Mouse (Mus musculus) hindbrain, embryonic 14.5 days (tissue): ENCODE measurements around the gene Efemp1. TPM values are rescaled to one million over a fixed set of nuclear protein-coding genes. Genes with fewer than 3 reads are reported as not detected.

Experiments
- ATAC-seq: fragments of 200-750 bp; cut with Nextera tagmentation; 2 replicates; pipeline ENCODE4 v1.8.0; 2017; ENCODE audit warnings: moderate number of reproducible peaks, mild to moderate bottlenecking, moderate TSS enrichment, moderate library complexity; ENCODE audit not compliant: low FRiP score
- DNase-seq: peaks from one replicate; pipeline ENCODE4 v3.0.0-alpha.2; 2015; ENCODE audit warnings: low spot score
- H3K27ac ChIP-seq: fragments of 300-500 bp; sonication (generic); 2 replicates; pipeline ENCODE4 v1.5.1; 2014; ENCODE audit warnings: mild to moderate bottlenecking, moderate library complexity
- H3K27me3 ChIP-seq: fragments of 300-500 bp; sonication (generic); 2 replicates; pipeline ENCODE4 v1.6.1; 2014; ENCODE audit warnings: mild to moderate bottlenecking, low read length, mixed read lengths; ENCODE audit not compliant: control insufficient read depth, insufficient read depth
- H3K36me3 ChIP-seq: fragments of 300-500 bp; sonication (generic); replicated peaks from 2 replicates; pipeline ENCODE4 v1.6.1; 2014; ENCODE audit not compliant: control insufficient read depth, insufficient read depth
- H3K4me1 ChIP-seq: fragments of 300-500 bp; sonication (generic); replicated peaks from 2 replicates; pipeline ENCODE4 v1.6.1; 2014; ENCODE audit warnings: antibody characterized with exemption, low read length, mixed read lengths; ENCODE audit not compliant: control insufficient read depth, insufficient read depth
- H3K4me2 ChIP-seq: fragments of 300-500 bp; sonication (generic); replicated peaks from 2 replicates; pipeline ENCODE4 v1.6.1; 2014; ENCODE audit warnings: mild to moderate bottlenecking, moderate library complexity
- H3K4me3 ChIP-seq: fragments of 300-500 bp; sonication (generic); replicated peaks from 2 replicates; pipeline ENCODE4 v1.5.1; 2014; ENCODE audit warnings: mild to moderate bottlenecking, low read length
- H3K9ac ChIP-seq: fragments of 300-500 bp; sonication (generic); 2 replicates; pipeline ENCODE4 v1.6.1; 2014
- H3K9me3 ChIP-seq: fragments of 300-500 bp; sonication (generic); 2 replicates; pipeline ENCODE4 v1.6.1; 2016; ENCODE audit warnings: low read length; ENCODE audit not compliant: control insufficient read depth
- WGBS: fragments of 180-500 bp; shearing (Covaris S2); extraction: QIAGEN DNeasy Blood & Tissue Kit; methylation state at CpG from one replicate; pipeline ENCODE4 v1.1.7; 2014; 5-methylcytosine and 5-hydroxymethylcytosine counted together
- polyA plus RNA-seq: library from polyadenylated mRNA; unstranded; fragments of >200 nt; fragmentation: Nextera tagmentation; extraction: Ambion mirVana; gene quantifications from 2 replicates; pipeline ENCODE4 v1.2.1, GENCODE M21; 2014

Gene Efemp1
- polyA plus RNA-seq, 1 experiment from 2014 or later: 2.2 TPM

DNA sequence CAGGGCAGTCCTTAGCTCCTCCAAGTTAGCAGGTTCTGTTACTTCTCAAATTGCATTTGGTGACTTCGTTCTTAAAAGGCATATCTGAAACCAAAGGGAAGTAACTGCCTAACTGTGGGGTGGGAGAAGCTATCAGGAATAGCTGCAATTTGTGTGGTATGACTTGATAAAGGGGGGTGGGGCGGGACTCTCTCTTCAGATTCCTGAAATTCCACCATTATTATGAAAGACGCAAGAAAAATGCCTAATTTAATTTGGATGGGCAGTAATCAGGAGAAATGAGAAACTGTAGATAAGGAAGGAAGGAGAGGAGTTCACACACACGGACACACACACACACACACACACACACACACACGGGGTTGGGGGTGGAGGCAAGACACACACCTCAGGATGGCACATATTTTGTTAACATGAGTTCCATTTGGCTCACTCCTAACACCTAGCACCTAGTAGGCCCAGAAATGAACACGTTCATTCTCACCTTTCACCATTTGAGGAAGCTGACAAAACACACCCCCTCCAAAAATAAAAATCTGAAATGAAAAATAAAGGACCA is 564 bp upstream of the Efemp1 start:
- WGBS: 37% methylated on average over 6 of the region's 6 CpGs
- Histone ChIP-seq H3K27me3 (peaks cover 30% of the 10 kb centered on the region), H3K36me3 (no peaks in the 10 kb centered on the region), H3K9me3 (no peaks in the 10 kb centered on the region), H3K4me2 (peak overlapping the region; percentile 76), H3K9ac (no peak overlapping the region), H3K4me1 (no peaks in the 10 kb centered on the region), H3K27ac (no peak overlapping the region), H3K4me3 (peak overlapping the region; percentile 36)
- ATAC-seq: no peak
- no peak for DNase-seq

DNA sequence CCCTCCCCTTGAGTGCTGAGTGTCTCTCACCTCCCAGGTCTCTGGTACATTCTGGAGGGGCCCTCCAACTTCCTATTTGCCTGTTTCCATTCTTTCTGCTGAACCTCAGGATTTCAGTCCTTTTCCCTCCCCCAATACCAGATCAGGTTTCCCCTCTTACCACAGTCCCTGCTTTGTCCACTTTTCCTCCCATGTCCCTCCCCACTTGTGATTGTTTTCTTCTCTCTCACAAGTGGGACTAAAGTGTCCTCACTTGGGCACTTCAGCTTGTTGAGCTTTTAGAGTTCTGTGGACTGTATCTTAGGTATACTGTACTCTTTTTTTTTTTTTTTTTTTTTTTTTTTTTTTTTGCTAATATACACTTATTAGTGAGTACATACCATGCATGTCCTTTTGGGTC is 6.1 kb downstream of the Efemp1 start:
- DNase-seq (no peak), ATAC-seq (no peak)
- H3K9me3 ChIP-seq: 0 out of 2 replicates have a peak, but pooled peaks cover 9% of the 10 kb centered on the region
- H3K4me2 ChIP-seq: no peak overlapping the region
- no peak overlapping the region for H3K9ac ChIP-seq
- H3K4me3 ChIP-seq: no peak overlapping the region
- H3K27ac ChIP-seq: no peak overlapping the region
- H3K4me1 ChIP-seq: no peaks in the 10 kb centered on the region
- peaks cover 6% of the 10 kb centered on the region; the same call in 1 of the 2 replicates for H3K27me3 ChIP-seq
- H3K36me3 ChIP-seq: no peaks in the 10 kb centered on the region

DNA sequence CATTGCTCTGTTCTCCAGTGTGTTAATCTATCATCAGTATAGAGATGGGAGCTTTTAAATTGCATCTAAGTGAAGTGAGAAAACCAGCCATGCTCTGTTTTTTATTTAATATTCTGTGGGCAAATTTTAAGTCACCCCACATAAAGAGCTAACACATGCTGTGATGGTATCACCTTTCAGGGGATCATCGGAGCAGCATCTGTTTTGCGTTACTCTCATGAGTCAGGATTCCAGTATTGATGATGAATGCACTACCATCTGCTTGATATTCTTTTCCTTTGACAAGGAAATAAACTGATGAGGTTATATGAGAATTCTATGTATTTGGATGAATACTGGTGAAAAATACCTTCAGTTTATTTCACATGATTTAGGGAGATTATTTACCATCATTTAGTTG is 16.1 kb downstream of the Efemp1 start:
- DNase-seq (no peak), ATAC-seq (no peak)
- WGBS: 73% methylated on average over 2 of the region's 2 CpGs
- Histone ChIP-seq H3K27ac (no peak overlapping the region), H3K27me3 (no peaks in the 10 kb centered on the region), H3K4me3 (no peak overlapping the region), H3K4me2 (no peak overlapping the region), H3K9me3 (no peaks in the 10 kb centered on the region), H3K36me3 (no peaks in the 10 kb centered on the region), H3K4me1 (no peaks in the 10 kb centered on the region), H3K9ac (no peak overlapping the region)

DNA sequence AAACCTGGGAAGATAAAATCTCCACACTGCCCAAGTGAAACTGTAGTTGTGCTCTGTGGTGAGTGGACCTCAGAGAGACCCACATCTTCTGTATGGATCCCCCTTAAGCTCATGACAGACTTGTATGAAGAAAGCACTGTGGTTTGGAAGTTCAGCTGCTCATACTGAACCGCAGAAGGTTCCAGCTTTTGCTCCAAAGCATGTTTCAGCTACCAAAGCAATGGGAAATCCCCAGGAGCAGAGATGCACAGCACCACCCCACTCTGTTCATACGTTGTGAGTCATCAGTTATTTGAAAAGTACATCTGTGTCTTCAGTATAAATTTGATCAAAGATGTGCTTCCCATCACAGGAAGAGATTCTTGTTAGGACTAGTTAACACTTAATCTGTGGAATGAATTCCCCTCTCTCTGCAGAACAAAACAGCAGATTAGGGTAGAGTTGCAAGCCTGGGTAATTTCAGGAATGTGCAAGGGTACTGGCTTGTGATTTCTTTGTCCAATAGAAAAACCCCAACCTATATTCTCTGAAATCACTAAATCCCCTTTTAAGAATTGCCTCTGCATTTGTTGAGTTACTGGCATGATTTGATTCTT is 28.5 kb downstream of the Efemp1 start:
- H3K4me2 ChIP-seq: no peak overlapping the region
- no peak for ATAC-seq
- no peaks in the 10 kb centered on the region for H3K27me3 ChIP-seq
- no peak overlapping the region for H3K4me3 ChIP-seq
- no peaks in the 10 kb centered on the region for H3K4me1 ChIP-seq
- H3K9ac ChIP-seq: no peak overlapping the region
- H3K9me3 ChIP-seq: no peaks in the 10 kb centered on the region
- DNase-seq: no peak
- no peak overlapping the region for H3K27ac ChIP-seq
- WGBS: 93% methylated on average over 2 of the region's 2 CpGs
- H3K36me3 ChIP-seq: no peaks in the 10 kb centered on the region

DNA sequence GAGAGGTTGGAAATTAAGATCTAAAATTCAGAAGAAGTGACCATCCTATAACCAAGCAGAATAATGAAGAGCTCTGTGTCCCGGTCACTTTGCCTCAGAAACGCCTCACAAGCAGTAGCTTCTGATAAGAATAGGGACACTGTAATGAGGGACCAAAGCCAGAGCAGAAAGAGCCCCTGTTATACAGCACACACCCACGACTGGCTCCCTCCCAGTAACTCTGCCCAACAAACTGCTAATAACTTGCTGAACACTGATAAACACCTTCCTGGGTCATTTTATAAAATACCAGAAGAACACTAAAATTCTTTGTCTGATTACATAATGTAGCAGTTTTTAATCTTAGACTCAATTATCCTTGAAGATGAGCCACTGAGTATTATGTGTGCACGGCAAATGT is 30.1 kb downstream of the Efemp1 start:
- WGBS: 71% methylated on average over 4 of the region's 4 CpGs
- no peak for ATAC-seq

DNA sequence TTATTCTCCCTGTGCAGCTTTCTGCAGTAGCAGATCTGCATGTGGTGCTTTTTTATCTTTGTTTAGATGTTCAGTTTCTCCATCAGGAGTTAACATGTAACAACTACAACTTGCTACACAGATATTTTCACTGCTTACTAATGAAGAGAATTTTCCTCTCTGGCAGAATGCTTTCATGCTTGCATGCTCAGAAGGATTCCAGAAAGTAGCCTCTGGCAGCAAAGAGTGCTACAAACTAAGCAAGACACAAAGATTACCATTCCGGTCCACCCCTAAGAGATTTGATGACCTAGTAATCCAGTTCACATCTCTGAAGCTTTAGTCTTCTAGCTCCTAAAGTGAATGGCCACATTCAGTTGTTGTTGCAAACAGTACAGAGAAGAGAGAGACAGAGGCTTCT is 36.5 kb downstream of the Efemp1 start:
- no peaks in the 10 kb centered on the region for H3K4me1 ChIP-seq
- WGBS: 85% methylated on average over 1 of the region's 1 CpGs
- H3K4me2 ChIP-seq: no peak overlapping the region
- no peaks in the 10 kb centered on the region for H3K27me3 ChIP-seq
- no peak for ATAC-seq
- H3K4me3 ChIP-seq: no peak overlapping the region
- H3K9me3 ChIP-seq: no peaks in the 10 kb centered on the region
- H3K27ac ChIP-seq: no peak overlapping the region
- no peak for DNase-seq
- no peak overlapping the region for H3K9ac ChIP-seq
- no peaks in the 10 kb centered on the region for H3K36me3 ChIP-seq

More for the DNA sequence above, 30.1 kb downstream of the Efemp1 start:
- no peaks in the 10 kb centered on the region for H3K9me3 ChIP-seq
- no peak overlapping the region for H3K4me2 ChIP-seq
- no peak overlapping the region for H3K27ac ChIP-seq
- H3K9ac ChIP-seq: no peak overlapping the region
- H3K27me3 ChIP-seq: no peaks in the 10 kb centered on the region
- H3K36me3 ChIP-seq: no peaks in the 10 kb centered on the region
- H3K4me3 ChIP-seq: no peak overlapping the region
- no peaks in the 10 kb centered on the region for H3K4me1 ChIP-seq
- no peak for DNase-seq

DNA sequence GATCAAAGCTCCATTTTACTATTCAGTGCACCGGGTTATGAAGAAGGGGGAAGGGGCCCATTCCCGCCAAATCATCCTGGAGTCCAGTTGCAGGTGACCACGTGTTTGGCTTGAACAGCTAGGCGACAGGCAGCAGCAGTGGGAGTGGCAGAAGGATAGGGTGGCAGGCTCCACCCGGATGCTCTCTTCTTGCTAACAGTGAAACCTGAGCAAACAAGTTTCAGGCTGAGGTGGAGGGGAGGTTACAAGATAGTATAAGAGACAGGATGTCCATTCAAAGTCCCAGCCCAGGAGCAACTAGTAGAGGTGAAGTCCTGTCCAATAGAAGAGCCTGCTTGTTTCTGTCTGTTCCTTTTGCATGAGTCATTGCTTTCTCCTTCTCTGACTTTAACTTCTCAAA is 38.5 kb downstream of the Efemp1 start:
- no peaks in the 10 kb centered on the region for H3K27me3 ChIP-seq
- no peak overlapping the region for H3K4me2 ChIP-seq
- no peak overlapping the region for H3K27ac ChIP-seq
- no peak for DNase-seq
- WGBS: 76% methylated on average over 5 of the region's 5 CpGs
- no peak overlapping the region for H3K4me3 ChIP-seq
- H3K36me3 ChIP-seq: no peaks in the 10 kb centered on the region
- H3K9ac ChIP-seq: no peak overlapping the region
- ATAC-seq: no peak
- H3K9me3 ChIP-seq: no peaks in the 10 kb centered on the region
- no peaks in the 10 kb centered on the region for H3K4me1 ChIP-seq

DNA sequence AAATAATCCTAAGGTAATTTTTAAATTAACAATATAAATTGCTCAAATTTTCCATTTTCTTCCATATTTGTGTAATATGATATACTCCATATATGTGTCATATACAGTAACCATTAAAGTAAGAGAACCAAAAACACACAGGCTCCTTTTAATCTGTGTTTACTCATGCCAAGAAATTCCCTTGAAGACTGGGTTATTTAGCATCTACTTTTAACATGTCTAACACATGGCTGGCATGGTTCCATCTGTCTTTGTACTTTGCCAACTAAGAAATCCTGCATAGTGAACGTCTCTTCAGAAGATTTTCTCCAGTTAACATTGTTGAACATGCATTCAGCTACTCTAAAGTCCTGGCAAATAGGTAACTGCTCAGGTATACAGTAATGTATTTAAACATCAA is 46.4 kb downstream of the Efemp1 start:
- no peak for ATAC-seq
- Histone ChIP-seq H3K4me1 (no peaks in the 10 kb centered on the region), H3K4me2 (no peak overlapping the region), H3K9me3 (no peaks in the 10 kb centered on the region), H3K4me3 (no peak overlapping the region), H3K27me3 (no peaks in the 10 kb centered on the region), H3K9ac (no peak overlapping the region), H3K27ac (no peak overlapping the region), H3K36me3 (no peaks in the 10 kb centered on the region)
- WGBS: 64% methylated on average over 1 of the region's 1 CpGs
- no peak for DNase-seq

DNA sequence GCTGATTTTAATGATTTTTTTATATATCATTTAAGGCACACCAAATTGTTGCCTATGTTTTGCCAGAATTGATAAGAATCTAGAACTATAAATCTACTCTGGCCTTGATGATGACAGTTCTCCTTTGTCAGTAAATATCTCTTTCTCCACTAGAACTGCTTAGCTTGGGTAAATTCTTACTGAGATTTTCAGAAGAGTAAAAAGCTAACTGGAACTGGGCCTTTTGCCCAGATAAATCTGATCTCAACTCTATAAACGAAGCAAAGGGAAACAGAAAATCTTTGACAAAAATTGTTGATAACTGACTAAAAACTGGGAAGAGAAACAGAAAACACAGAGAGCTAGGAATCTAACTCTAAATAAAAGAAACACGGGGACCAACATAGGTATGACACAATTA is 51.6 kb downstream of the Efemp1 start:
- Histone ChIP-seq H3K4me1 (0 out of 2 replicates have a peak, but pooled peaks cover 3% of the 10 kb centered on the region), H3K27ac (no peak overlapping the region), H3K4me3 (no peak overlapping the region), H3K36me3 (no peaks in the 10 kb centered on the region), H3K9ac (no peak overlapping the region), H3K27me3 (no peaks in the 10 kb centered on the region), H3K4me2 (no peak overlapping the region), H3K9me3 (no peaks in the 10 kb centered on the region)
- WGBS: 91% methylated on average over 2 of the region's 2 CpGs
- no peak for ATAC-seq
- no peak for DNase-seq

DNA sequence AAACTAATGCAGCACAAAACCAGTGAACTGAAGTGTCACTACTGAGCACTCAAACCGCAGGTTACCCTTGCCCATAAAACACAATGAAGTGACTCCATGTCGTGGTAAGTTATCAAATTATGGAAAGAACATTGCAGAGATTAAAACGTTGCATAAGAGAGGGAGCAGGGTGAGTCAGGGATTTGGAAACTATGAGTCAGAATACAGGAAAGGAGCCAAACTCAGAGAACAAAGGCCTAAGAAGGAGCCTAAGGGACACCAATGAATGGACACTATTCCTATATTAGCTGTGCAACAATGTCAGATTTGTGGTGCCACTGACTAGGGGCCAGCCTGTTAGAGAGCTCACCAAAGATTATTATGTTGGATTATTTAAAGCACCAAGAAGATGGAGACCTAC is 53.3 kb downstream of the Efemp1 start:
- Histone ChIP-seq H3K9ac (no peak overlapping the region), H3K27ac (no peak overlapping the region), H3K4me2 (no peak overlapping the region), H3K9me3 (no peaks in the 10 kb centered on the region), H3K36me3 (no peaks in the 10 kb centered on the region), H3K4me1 (0 out of 2 replicates have a peak, but pooled peaks cover 3% of the 10 kb centered on the region), H3K27me3 (no peaks in the 10 kb centered on the region), H3K4me3 (no peak overlapping the region)
- ATAC-seq (no peak), DNase-seq (no peak)
- 85% methylated on average over 3 of the region's 3 CpGs for WGBS
